Mouse (Mus musculus) gastrocnemius, postnatal 4 days (tissue): Measurements from ENCODE around the gene Apba1. TPM values are rescaled to one million over a fixed set of nuclear protein-coding genes. Genes with fewer than 3 reads are reported as not detected.
A peak's percentile ranks its signal among the peaks of the same experiment; 100 is the strongest.

ENCODE experiments used
- DNase-seq, 2 experiments: peaks; one replicate each; pipeline ENCODE4 v3.0.0; 2021 to 2022; ENCODE audit warnings: low spot score in 2 of 2, mixed read lengths in 2 of 2
- total RNA-seq, 2 experiments: library from RNA; stranded (reverse); gene quantifications; 2 replicates each; pipeline ENCODE4 v1.2.3; 2021

The Apba1 gene
- total RNA-seq, 2 experiments from 2014 or later: 6.9 to 7.0 TPM

GRCm38 (mm10) chr19:23924791-23925190 is 166.1 kb downstream of the Apba1 start:
- DNase-seq: no peak

- DNase-seq: no peak
Measured at GRCm38 (mm10) chr19:23925541-23925940, 166.9 kb downstream of the Apba1 start.

GRCm38 (mm10) chr19:23930826-23931225 is 172.1 kb downstream of the Apba1 start:
- DNase-seq: no peak

GRCm38 (mm10) chr19:23941422-23941949 is 182.8 kb downstream of the Apba1 start:
- DNase-seq: no peak

GRCm38 (mm10) chr19:23942886-23943285 is 184.2 kb downstream of the Apba1 start:
- DNase-seq: no peak

- no peak for DNase-seq
Measured at GRCm38 (mm10) chr19:23946026-23946685, 187.5 kb downstream of the Apba1 start.

- no peak for DNase-seq
Measured at GRCm38 (mm10) chr19:23946751-23947150, 188.1 kb downstream of the Apba1 start.

- no peak for DNase-seq
Measured at GRCm38 (mm10) chr19:23947871-23948270, 189.2 kb downstream of the Apba1 start.

- DNase-seq: no peak
Measured at GRCm38 (mm10) chr19:23948301-23949000, 189.8 kb downstream of the Apba1 start.

GRCm38 (mm10) chr19:23955461-23955860 is 196.8 kb downstream of the Apba1 start:
- no peak for DNase-seq

- no peak for DNase-seq
Measured at GRCm38 (mm10) chr19:23956299-23956975, 197.8 kb downstream of the Apba1 start.

- no peak for DNase-seq
Measured at GRCm38 (mm10) chr19:23957563-23957962, 198.9 kb downstream of the Apba1 start.

GRCm38 (mm10) chr19:23958925-23959324 is 200.2 kb downstream of the Apba1 start:
- no peak for DNase-seq

- DNase-seq: no peak
Measured at GRCm38 (mm10) chr19:23959870-23960269, 201.2 kb downstream of the Apba1 start.

GRCm38 (mm10) chr19:23960275-23960674 is 201.6 kb downstream of the Apba1 start:
- peak in 1 of 2 experiments; percentile 41 for DNase-seq

- DNase-seq: no peak
Measured at GRCm38 (mm10) chr19:23960831-23961447, 202.3 kb downstream of the Apba1 start.

- peak; percentile 61 to 68 for DNase-seq
Measured at GRCm38 (mm10) chr19:23961516-23961915, 202.8 kb downstream of the Apba1 start.

- no peak for DNase-seq
Measured at GRCm38 (mm10) chr19:23964401-23964910, 205.8 kb downstream of the Apba1 start.

GRCm38 (mm10) chr19:23966376-23966775 is 207.7 kb downstream of the Apba1 start:
- DNase-seq: no peak

- DNase-seq: peak in 1 of 2 experiments; percentile 56
Measured at GRCm38 (mm10) chr19:23967156-23967555, 208.5 kb downstream of the Apba1 start.
